Comparison of ENCODE assay signal across 23 mouse cellular contexts in genomic region chr19:4896780-4897520, GRCm38 (mm10). TPM values are rescaled to one million over a fixed set of nuclear protein-coding genes. Genes with fewer than 3 reads are reported as not detected.
A peak's percentile ranks its signal among the peaks of the same experiment; 100 is the strongest.
DNase-seq lines count a peak whose midpoint lies in the region; ATAC-seq and TF ChIP-seq lines count a peak whose summit lies in the region.
"Had no signal": no experiment of that assay in that cellular context is flagged by ENCODE, and none has a peak within 500 bp of the region (broad histone marks: within the 10 kb centered on the region; RNA-seq: fewer than 3 reads in every experiment).

No protein-coding gene starts in this region.

- ATAC-seq in heart, embryonic 13.5 days (ENCODE audit: extremely low read depth, insufficient number of reproducible peaks, low FRiP score, low TSS enrichment), result no peak
- ATAC-seq in kidney, embryonic 15.5 days (replicated peaks; ENCODE audit: low FRiP score), result peak; percentile 40; the same call in 1 of the 2 replicates
- ATAC-seq: forebrain, embryonic 13.5 days had no signal

- H3K4me2 ChIP-seq in heart, embryonic 13.5 days, result peak overlapping the region; percentile 38
- H3K4me2 ChIP-seq in kidney, embryonic 15.5 days, result peak overlapping the region; percentile 48
- H3K4me2 ChIP-seq: embryonic facial prominence, embryonic 13.5 days; forebrain, embryonic 13.5 days; hindbrain, embryonic 15.5 days; limb, embryonic 15.5 days; lung, embryonic 14.5 days; midbrain, embryonic 12.5 days had no signal

- no peaks in the 10 kb centered on the region for H3K9me3 ChIP-seq in heart, embryonic 13.5 days
- H3K9me3 ChIP-seq in heart, embryonic 10.5 days, result no peaks in the 10 kb centered on the region
- no peaks in the 10 kb centered on the region for H3K9me3 ChIP-seq in kidney, embryonic 15.5 days (replicated peaks)
- no peaks in the 10 kb centered on the region for H3K9me3 ChIP-seq in E14TG2a.4 (ENCODE audit: low read length)
- H3K9me3 ChIP-seq in ES-E14 (ENCODE audit: control insufficient read depth, insufficient read depth, low read depth, low read length), result no peaks in the 10 kb centered on the region
- H3K9me3 ChIP-seq: embryonic facial prominence, embryonic 13.5 days; forebrain, embryonic 13.5 days; hindbrain, embryonic 15.5 days; limb, embryonic 15.5 days; midbrain, embryonic 12.5 days had no signal

- no peak overlapping the region for H3K27ac ChIP-seq in heart, embryonic 13.5 days (replicated peaks)
- H3K27ac ChIP-seq in heart, embryonic 10.5 days, result no peak overlapping the region
- H3K27ac ChIP-seq in kidney, embryonic 15.5 days, result peak overlapping the region; percentile 41; the same call in 1 of the 2 replicates
- H3K27ac ChIP-seq in ES-E14 (ENCODE audit: insufficient read depth, low read depth, low read length, poor library complexity, severe bottlenecking), result peak overlapping the region; percentile 51; the same call in 1 of the 2 replicates
- H3K27ac ChIP-seq: embryonic facial prominence, embryonic 13.5 days; forebrain, embryonic 13.5 days; hindbrain, embryonic 15.5 days; limb, embryonic 15.5 days; liver, embryonic 14.5 days; midbrain, embryonic 12.5 days had no signal

- TF ChIP-seq CTCF in E14TG2a.4 (conservative IDR thresholded peaks at IDR 0.05; ENCODE audit: low read length), result no peak

- H3K4me3 ChIP-seq in heart, embryonic 13.5 days, result no peak overlapping the region
- H3K4me3 ChIP-seq in heart, embryonic 10.5 days, result no peak overlapping the region; the same call in 1 of the 2 replicates
- no peak overlapping the region for H3K4me3 ChIP-seq in kidney, embryonic 15.5 days (replicated peaks)
- H3K4me3 ChIP-seq in E14TG2a.4 (replicated peaks; ENCODE audit: low read length) (peak overlapping the region; percentile 66), ES-E14 (ENCODE audit: insufficient read depth in 1 of 2, low read depth in 1 of 2, low read length in 2 of 2, poor library complexity in 1 of 2, severe bottlenecking in 1 of 2) (peak overlapping the region; percentile 35 to 43; a peak in 3 of 4 replicates)
- H3K4me3 ChIP-seq: embryonic facial prominence, embryonic 13.5 days; erythroblast, embryonic 14.5 days; forebrain, embryonic 13.5 days; hindbrain, embryonic 15.5 days; limb, embryonic 15.5 days; midbrain, embryonic 12.5 days had no signal

- H3K27me3 ChIP-seq in heart, embryonic 13.5 days (replicated peaks), result peaks cover 16% of the 10 kb centered on the region; the same call in 1 of the 2 replicates
- H3K27me3 ChIP-seq in heart, embryonic 10.5 days (ENCODE audit: insufficient read depth, poor library complexity, severe bottlenecking), result peaks cover 33% of the 10 kb centered on the region
- H3K27me3 ChIP-seq in kidney, embryonic 15.5 days, result no peaks in the 10 kb centered on the region
- H3K27me3 ChIP-seq in E14TG2a.4 (ENCODE audit: insufficient read depth, low read length), result peaks cover 19% of the 10 kb centered on the region
- H3K27me3 ChIP-seq: embryonic facial prominence, embryonic 13.5 days; forebrain, embryonic 13.5 days; hindbrain, embryonic 15.5 days; limb, embryonic 15.5 days; midbrain, embryonic 12.5 days had no signal

- no peaks in the 10 kb centered on the region for H3K4me1 ChIP-seq in heart, embryonic 13.5 days
- H3K4me1 ChIP-seq in heart, embryonic 10.5 days, result peaks cover 8% of the 10 kb centered on the region; the same call in 1 of the 2 replicates
- peaks cover 19% of the 10 kb centered on the region for H3K4me1 ChIP-seq in kidney, embryonic 15.5 days
- H3K4me1 ChIP-seq in E14TG2a.4 (replicated peaks; ENCODE audit: low read depth, low read length), result peaks cover 56% of the 10 kb centered on the region
- peaks cover 10 to 18% of the 10 kb centered on the region in 2 experiments; a peak in 3 of 4 replicates for H3K4me1 ChIP-seq in ES-E14 (ENCODE audit: control insufficient read depth in 2 of 2, insufficient read depth in 2 of 2, low read length in 2 of 2, poor library complexity in 1 of 2)
- H3K4me1 ChIP-seq: embryonic facial prominence, embryonic 13.5 days; forebrain, embryonic 13.5 days; hindbrain, embryonic 15.5 days; limb, embryonic 15.5 days; midbrain, embryonic 12.5 days had no signal

- H3K9ac ChIP-seq in heart, embryonic 13.5 days, result 0 out of 2 replicates have a peak overlapping the region, but pooled peaks have one; percentile 50
- H3K9ac ChIP-seq in kidney, embryonic 15.5 days, result no peak overlapping the region
- peak overlapping the region; percentile 42 for H3K9ac ChIP-seq in ES-E14 (ENCODE audit: insufficient read depth, low read depth, low read length, poor library complexity, severe bottlenecking)
- H3K9ac ChIP-seq: embryonic facial prominence, embryonic 13.5 days; forebrain, embryonic 13.5 days; hindbrain, embryonic 15.5 days; limb, embryonic 15.5 days; liver, embryonic 14.5 days; lung, embryonic 14.5 days; midbrain, embryonic 12.5 days had no signal

- no peaks in the 10 kb centered on the region for H3K36me3 ChIP-seq in heart, embryonic 13.5 days
- H3K36me3 ChIP-seq in heart, embryonic 10.5 days, result peaks cover 5% of the 10 kb centered on the region; the same call in 1 of the 2 replicates
- 0 out of 2 replicates have a peak, but pooled peaks cover 9% of the 10 kb centered on the region for H3K36me3 ChIP-seq in kidney, embryonic 15.5 days
- H3K36me3 ChIP-seq in E14TG2a.4 (ENCODE audit: insufficient read depth, low read length), result peaks cover 18% of the 10 kb centered on the region
- H3K36me3 ChIP-seq in ES-E14 (ENCODE audit: control insufficient read depth, insufficient read depth, low read length, poor library complexity, severe bottlenecking), result no peaks in the 10 kb centered on the region

- WGBS in heart, embryonic 13.5 days, result 50% methylated on average over 21 of the region's 21 CpGs
- WGBS in heart, embryonic 10.5 days, result 46% methylated on average over 21 of the region's 21 CpGs
- WGBS in kidney, embryonic 15.5 days, result 36% methylated on average over 21 of the region's 21 CpGs

- intact Hi-C loops in left cerebral cortex, postnatal 36 days (cut with DNase I), result no loop called here

- no peak for DNase-seq in heart, embryonic 10.5 days (ENCODE audit: low spot score)
- DNase-seq in kidney, postnatal 14 days, result no peak
- peak; percentile 69 for DNase-seq in ES-E14 (ENCODE audit: low read depth, low spot score)
- DNase-seq in thymus, postnatal 14 days, result no peak
- DNase-seq in left cerebral cortex, postnatal 36 days (ENCODE audit: low spot score in 2 of 2), result no peak
- DNase-seq: adrenal gland, adult 2 months; cerebellum, adult 11-12 months; cerebellum, postnatal 10 days; heart, postnatal 14 days; kidney, postnatal 25 days; layer of hippocampus, postnatal 36 days; lung, embryonic 14.5 days; thymus, adult 2 months had no signal

- in situ Hi-C loops in ES-E14 (cut with MboI; ENCODE audit: low sequenced_read_pairs in 2 of 2, unreplicated experiment in 2 of 2), result no loop called here

TF ChIP-seq in ES-E14, 5 proteins besides CTCF, POLR2A, EP300 and RAD21:
- TF ChIP-seq MAFK (IDR thresholded peaks at IDR 0.05; ENCODE audit: insufficient read depth, low read depth, low read length), result no peak
- no peak for TF ChIP-seq CHD2 (IDR thresholded peaks at IDR 0.05; ENCODE audit: low read depth, low read length)
- no peak for TF ChIP-seq ZNF384 (IDR thresholded peaks at IDR 0.05; ENCODE audit: low read depth, low read length)
- TF ChIP-seq HCFC1 (IDR thresholded peaks at IDR 0.05; ENCODE audit: borderline replicate concordance, insufficient read depth, low read length), result no peak
- no peak for TF ChIP-seq ZC3H11A (IDR thresholded peaks at IDR 0.05; ENCODE audit: borderline replicate concordance, low read depth, low read length)
TF ChIP-seq in ES-E14: peak in this region for 0.

RNA-seq across cellular contexts. Expression of gene Bbs1, which starts 9.5 kb away (rescaled TPM):
- 2.2 and 2.5 TPM in 2 replicates for polyA plus RNA-seq in heart, embryonic 13.5 days (2015; fragmentation: Nextera tagmentation; extraction: Ambion mirVana)
- 3.1 and 3.2 TPM in 2 replicates for polyA plus RNA-seq in heart, embryonic 10.5 days (2016; fragmentation: Nextera tagmentation; extraction: Ambion mirVana)
- polyA plus RNA-seq in kidney, embryonic 15.5 days (2015; fragmentation: Nextera tagmentation; extraction: Ambion mirVana), result 5.2 and 6.7 TPM in 2 replicates
- 5.4 and 6.8 TPM in 2 replicates for total RNA-seq in ES-E14 (2012; rRNA removed)
- 10 to 100 TPM; 42.1 to 47.8 TPM for total RNA-seq in left cerebral cortex, postnatal 36 days (2021)

RNA-seq across cellular contexts. Expression of gene Zdhhc24, which starts 18.5 kb away (rescaled TPM):
- polyA plus RNA-seq in heart, embryonic 13.5 days (2015; fragmentation: Nextera tagmentation; extraction: Ambion mirVana), result 8.4 and 8.6 TPM in 2 replicates
- polyA plus RNA-seq in heart, embryonic 10.5 days (2016; fragmentation: Nextera tagmentation; extraction: Ambion mirVana), result 10.2 and 12.3 TPM in 2 replicates
- polyA plus RNA-seq in kidney, embryonic 15.5 days (2015; fragmentation: Nextera tagmentation; extraction: Ambion mirVana), result 10.8 and 12.0 TPM in 2 replicates
- total RNA-seq in ES-E14 (2012; rRNA removed), result 12.4 and 15.7 TPM in 2 replicates
- total RNA-seq in left cerebral cortex, postnatal 36 days (2021), result 10 to 100 TPM; 24.6 to 26.3 TPM

RNA-seq across cellular contexts. Expression of gene Actn3, which starts 19.2 kb away (rescaled TPM):
- 2.8 and 3.9 TPM in 2 replicates for polyA plus RNA-seq in heart, embryonic 13.5 days (2015; fragmentation: Nextera tagmentation; extraction: Ambion mirVana)
- 6.8 and 9.9 TPM in 2 replicates for polyA plus RNA-seq in heart, embryonic 10.5 days (2016; fragmentation: Nextera tagmentation; extraction: Ambion mirVana)
- polyA plus RNA-seq in kidney, embryonic 15.5 days (2015; fragmentation: Nextera tagmentation; extraction: Ambion mirVana), result 10.6 and 12.0 TPM in 2 replicates
- 48.4 and 91.8 TPM in 2 replicates for total RNA-seq in ES-E14 (2012; rRNA removed)
- total RNA-seq in left cerebral cortex, postnatal 36 days (2021), result 1 to 10 TPM; 1.6 to 2.2 TPM

RNA-seq across cellular contexts. Expression of gene Dpp3, which starts 31.1 kb away (rescaled TPM):
- polyA plus RNA-seq in heart, embryonic 13.5 days (2015; fragmentation: Nextera tagmentation; extraction: Ambion mirVana), result 84.6 and 84.7 TPM in 2 replicates
- 155 and 156 TPM in 2 replicates for polyA plus RNA-seq in heart, embryonic 10.5 days (2016; fragmentation: Nextera tagmentation; extraction: Ambion mirVana)
- 96.4 and 108 TPM in 2 replicates for polyA plus RNA-seq in kidney, embryonic 15.5 days (2015; fragmentation: Nextera tagmentation; extraction: Ambion mirVana)
- 126 and 143 TPM in 2 replicates for total RNA-seq in ES-E14 (2012; rRNA removed)
- 10 to 100 TPM; 41.2 to 42.6 TPM for total RNA-seq in left cerebral cortex, postnatal 36 days (2021)

RNA-seq across cellular contexts. Expression of gene Ctsf, which starts 42.0 kb away (rescaled TPM):
- polyA plus RNA-seq in heart, embryonic 13.5 days (2015; fragmentation: Nextera tagmentation; extraction: Ambion mirVana), result 40.5 and 42.2 TPM in 2 replicates
- 30.3 and 32.2 TPM in 2 replicates for polyA plus RNA-seq in heart, embryonic 10.5 days (2016; fragmentation: Nextera tagmentation; extraction: Ambion mirVana)
- 48.2 and 58.1 TPM in 2 replicates for polyA plus RNA-seq in kidney, embryonic 15.5 days (2015; fragmentation: Nextera tagmentation; extraction: Ambion mirVana)
- total RNA-seq in ES-E14 (2012; rRNA removed), result 59.2 and 98.6 TPM in 2 replicates
- 100 to 1,000 TPM; 103 to 112 TPM for total RNA-seq in left cerebral cortex, postnatal 36 days (2021)

Comparison
In these comparisons a context has a peak if more than half of its experiments do, and no peak if none do; other contexts are left out.
1. H3K27ac ChIP-seq: peak in kidney, embryonic 15.5 days (single experiment) and ES-E14 (single experiment); none in heart, embryonic 13.5 days (single experiment) and heart, embryonic 10.5 days (single experiment).
2. H3K4me3 ChIP-seq: peak in E14TG2a.4 (single experiment) and ES-E14 (2 of 2); none in heart, embryonic 13.5 days (single experiment), heart, embryonic 10.5 days (single experiment) and kidney, embryonic 15.5 days (single experiment).